Mouse (Mus musculus): ENCODE results near the gene Slc46a3.

GRCm38 (mm10) chr5:147839418-147839817 is 55.2 kb downstream of the Slc46a3 start:
- TF ChIP-seq GATA1 (IDR thresholded peaks at IDR 0.05; ENCODE audit: borderline replicate concordance, low read length) (no peak), FLI1 (IDR thresholded peaks at IDR 0.05; ENCODE audit: low read length) (no peak)

All from megakaryocyte, embryonic 14.5 days (primary cell).